Comparison of ENCODE assay signal across 9 mouse cellular contexts in genomic region chr8:123252925-123253324, GRCm38 (mm10). TPM values are rescaled to one million over a fixed set of nuclear protein-coding genes. Genes with fewer than 3 reads are reported as not detected.
DNase-seq lines count a peak whose midpoint lies in the region; ATAC-seq and TF ChIP-seq lines count a peak whose summit lies in the region.
"Had no signal": no experiment of that assay in that cellular context is flagged by ENCODE, and none has a peak within 500 bp of the region (broad histone marks: within the 10 kb centered on the region; RNA-seq: fewer than 3 reads in every experiment).

No protein-coding gene starts in this region.

- no peak for TF ChIP-seq CTCF in MEL (IDR thresholded peaks at IDR 0.05 in 2 of 3, conservative IDR thresholded peaks at IDR 0.05 in 1 of 3; ENCODE audit: control insufficient read depth in 1 of 3, insufficient read depth in 1 of 3, low read depth in 2 of 3, low read length in 3 of 3, poor library complexity in 1 of 3, severe bottlenecking in 1 of 3)

- H3K9ac ChIP-seq in heart, embryonic 13.5 days, result peak overlapping the region; percentile 98
- peak overlapping the region; percentile 96 for H3K9ac ChIP-seq in MEL (ENCODE audit: control insufficient read depth, low read depth, low read length, poor library complexity, severe bottlenecking)
- peak overlapping the region; percentile 98; the same call in 1 of the 2 replicates for H3K9ac ChIP-seq in hindbrain, embryonic 11.5 days (ENCODE audit: low read depth, low read length)
- peak overlapping the region; percentile 97 for H3K9ac ChIP-seq in midbrain, embryonic 11.5 days (ENCODE audit: low read length)

- no peak for ATAC-seq in heart, embryonic 13.5 days (ENCODE audit: extremely low read depth, insufficient number of reproducible peaks, low FRiP score, low TSS enrichment)
- ATAC-seq in hindbrain, embryonic 11.5 days (ENCODE audit: low FRiP score), result no peak
- no peak for ATAC-seq in midbrain, embryonic 11.5 days (ENCODE audit: low FRiP score)

- intact Hi-C loops in gastrocnemius, postnatal 36 days (cut with DNase I), result no loop called here

- peaks cover 64% of the 10 kb centered on the region for H3K36me3 ChIP-seq in heart, embryonic 13.5 days
- H3K36me3 ChIP-seq in MEL (ENCODE audit: control insufficient read depth in 1 of 2, insufficient read depth in 2 of 2, low read length in 2 of 2), result peaks cover 0 to 12% of the 10 kb centered on the region in 2 experiments; a peak in 2 of 4 replicates
- H3K36me3 ChIP-seq in hindbrain, embryonic 11.5 days (ENCODE audit: control insufficient read depth, insufficient read depth, low read length), result 0 out of 2 replicates have a peak, but pooled peaks cover 2% of the 10 kb centered on the region
- peaks cover 19% of the 10 kb centered on the region for H3K36me3 ChIP-seq in midbrain, embryonic 11.5 days (ENCODE audit: control insufficient read depth, insufficient read depth, low read length)

- no peaks in the 10 kb centered on the region for H3K27me3 ChIP-seq in heart, embryonic 13.5 days (replicated peaks)
- no peaks in the 10 kb centered on the region for H3K27me3 ChIP-seq in MEL (ENCODE audit: control insufficient read depth in 1 of 2, insufficient read depth in 2 of 2, low read length in 2 of 2)
- no peaks in the 10 kb centered on the region for H3K27me3 ChIP-seq in hindbrain, embryonic 11.5 days (ENCODE audit: control insufficient read depth, insufficient read depth, low read length)
- no peaks in the 10 kb centered on the region for H3K27me3 ChIP-seq in midbrain, embryonic 11.5 days (ENCODE audit: control insufficient read depth, insufficient read depth, low read length)

- peaks cover 13% of the 10 kb centered on the region for H3K79me2 ChIP-seq in MEL (ENCODE audit: control insufficient read depth, insufficient read depth, low read length, poor library complexity)

- peak overlapping the region; percentile 96 for H3K4me2 ChIP-seq in heart, embryonic 13.5 days
- H3K4me2 ChIP-seq in hindbrain, embryonic 11.5 days (replicated peaks; ENCODE audit: low read depth, low read length), result peak overlapping the region; percentile 97; the same call in 1 of the 2 replicates
- peak overlapping the region; percentile 96 for H3K4me2 ChIP-seq in midbrain, embryonic 11.5 days

- peaks cover 27% of the 10 kb centered on the region for H3K4me1 ChIP-seq in heart, embryonic 13.5 days
- peaks cover 0 to 26% of the 10 kb centered on the region in 2 experiments; a peak in 2 of 4 replicates for H3K4me1 ChIP-seq in MEL (ENCODE audit: control insufficient read depth in 1 of 2, insufficient read depth in 2 of 2, low read length in 2 of 2)
- peaks cover 11% of the 10 kb centered on the region for H3K4me1 ChIP-seq in hindbrain, embryonic 11.5 days (replicated peaks; ENCODE audit: control insufficient read depth, insufficient read depth, low read length)
- peaks cover 15% of the 10 kb centered on the region for H3K4me1 ChIP-seq in midbrain, embryonic 11.5 days (ENCODE audit: control insufficient read depth, insufficient read depth, low read length)

- no peak for TF ChIP-seq RAD21 in MEL (IDR thresholded peaks at IDR 0.05; ENCODE audit: low read depth, low read length)

- no peak for DNase-seq in heart, postnatal 4 days
- DNase-seq in MEL (ENCODE audit: low read depth, low spot score), result peak; percentile 66
- no peak for DNase-seq in hindbrain, embryonic 11.5 days (ENCODE audit: low spot score)
- no peak for DNase-seq in midbrain, embryonic 11.5 days (ENCODE audit: low spot score, missing footprints)
- no peak for DNase-seq in thymus, postnatal 14 days
- DNase-seq in gastrocnemius, postnatal 36 days, result no peak
- no peak for DNase-seq in urinary bladder, postnatal 36 days (ENCODE audit: low spot score in 2 of 2)
- DNase-seq: thymus, adult 18-20 months had no signal

- no peak for TF ChIP-seq POLR2A in MEL (IDR thresholded peaks at IDR 0.05; ENCODE audit: control insufficient read depth in 1 of 2, insufficient read depth in 1 of 2, low read depth in 1 of 2, low read length in 2 of 2, poor library complexity in 1 of 2)

- 48% methylated on average over 4 of the region's 4 CpGs for WGBS in heart, embryonic 13.5 days
- 74% methylated on average over 4 of the region's 4 CpGs for WGBS in hindbrain, embryonic 11.5 days
- WGBS in midbrain, embryonic 11.5 days, result 71% methylated on average over 4 of the region's 4 CpGs

- H3K9me3 ChIP-seq in heart, embryonic 13.5 days, result no peaks in the 10 kb centered on the region
- no peaks in the 10 kb centered on the region for H3K9me3 ChIP-seq in MEL (replicated peaks; ENCODE audit: insufficient read depth, low read length)
- no peaks in the 10 kb centered on the region for H3K9me3 ChIP-seq in hindbrain, embryonic 11.5 days (ENCODE audit: control insufficient read depth, low read length)
- no peaks in the 10 kb centered on the region for H3K9me3 ChIP-seq in midbrain, embryonic 11.5 days (ENCODE audit: control insufficient read depth, low read length)

- no peak for TF ChIP-seq EP300 in MEL (IDR thresholded peaks at IDR 0.05; ENCODE audit: low read depth in 1 of 2, low read length in 2 of 2)

- peak overlapping the region; percentile 88 for H3K4me3 ChIP-seq in heart, embryonic 13.5 days
- H3K4me3 ChIP-seq in MEL (ENCODE audit: control insufficient read depth in 1 of 2, insufficient read depth in 1 of 2, low read depth in 2 of 2, low read length in 2 of 2), result peak overlapping the region; percentile 70 to 86; a peak in 3 of 4 replicates
- H3K4me3 ChIP-seq in hindbrain, embryonic 11.5 days (ENCODE audit: low read depth, low read length), result peak overlapping the region; percentile 96
- peak overlapping the region; percentile 97 for H3K4me3 ChIP-seq in midbrain, embryonic 11.5 days (ENCODE audit: low read depth, low read length)

- peak overlapping the region; percentile 90; the same call in 1 of the 2 replicates for H3K27ac ChIP-seq in heart, embryonic 13.5 days (replicated peaks)
- no peak overlapping the region; the same call in 1 of the 2 replicates for H3K27ac ChIP-seq in MEL (ENCODE audit: control insufficient read depth, low read depth, low read length)
- no peak overlapping the region for H3K27ac ChIP-seq in hindbrain, embryonic 11.5 days (ENCODE audit: low read depth, low read length)
- no peak overlapping the region for H3K27ac ChIP-seq in midbrain, embryonic 11.5 days (ENCODE audit: low read depth, low read length)

TF ChIP-seq in MEL, 35 proteins besides CTCF, POLR2A, EP300 and RAD21 (continues in another document):
- TF ChIP-seq GATA1 (IDR thresholded peaks at IDR 0.05; ENCODE audit: low read depth, low read length), result no peak
- peak; percentile 76; the same call in 1 of the 2 replicates for TF ChIP-seq ELF1 (IDR thresholded peaks at IDR 0.05; ENCODE audit: low read depth, low read length)

RNA-seq across cellular contexts. Expression of gene Zfp276, which starts 1.1 kb away (rescaled TPM):
- 12.7 and 13.5 TPM in 2 replicates for polyA plus RNA-seq in heart, embryonic 13.5 days (2015; fragmentation: Nextera tagmentation; extraction: Ambion mirVana)
- 10 to 100 TPM; 14.4 to 14.8 TPM for total RNA-seq in heart, postnatal 4 days (2021)
- 11.8 and 16.0 TPM in 2 replicates for total RNA-seq in MEL (2012; rRNA removed)
- polyA plus RNA-seq in MEL (2012; ENCODE audit: insufficient read depth in 1 of 2, insufficient read length in 2 of 2, low read depth in 1 of 2, low replicate concordance in 2 of 2, missing spikeins in 1 of 2), result 10 to 100 TPM in 1 of 2 experiments, not detected in 1; 19.2 TPM
- polyA plus RNA-seq in hindbrain, embryonic 11.5 days (2014; fragmentation: Nextera tagmentation; extraction: Ambion mirVana), result 18.1 and 18.6 TPM in 2 replicates
- polyA plus RNA-seq in midbrain, embryonic 11.5 days (2014; fragmentation: Nextera tagmentation; extraction: Ambion mirVana), result 15.2 and 19.0 TPM in 2 replicates
- 1 to 10 TPM; 5.0 to 5.1 TPM for total RNA-seq in gastrocnemius, postnatal 36 days (2021)

RNA-seq across cellular contexts. Expression of gene Vps9d1, which starts 1.2 kb away (rescaled TPM):
- polyA plus RNA-seq in heart, embryonic 13.5 days (2015; fragmentation: Nextera tagmentation; extraction: Ambion mirVana), result 18.1 and 18.5 TPM in 2 replicates
- 10 to 100 TPM; 26.4 to 27.3 TPM for total RNA-seq in heart, postnatal 4 days (2021)
- total RNA-seq in MEL (2012; rRNA removed), result 3.0 and 4.4 TPM in 2 replicates
- 10 to 100 TPM in 1 of 2 experiments, not detected in 1; 12.2 TPM for polyA plus RNA-seq in MEL (2012; ENCODE audit: insufficient read depth in 1 of 2, insufficient read length in 2 of 2, low read depth in 1 of 2, low replicate concordance in 2 of 2, missing spikeins in 1 of 2)
- 24.9 and 28.0 TPM in 2 replicates for polyA plus RNA-seq in hindbrain, embryonic 11.5 days (2014; fragmentation: Nextera tagmentation; extraction: Ambion mirVana)
- 23.7 and 23.8 TPM in 2 replicates for polyA plus RNA-seq in midbrain, embryonic 11.5 days (2014; fragmentation: Nextera tagmentation; extraction: Ambion mirVana)
- total RNA-seq in gastrocnemius, postnatal 36 days (2021), result 10 to 100 TPM; 16.3 to 17.8 TPM

RNA-seq across cellular contexts. Expression of gene Spata2l, which starts 16.9 kb away (rescaled TPM):
- polyA plus RNA-seq in heart, embryonic 13.5 days (2015; fragmentation: Nextera tagmentation; extraction: Ambion mirVana), result 3.1 and 3.2 TPM in 2 replicates
- total RNA-seq in heart, postnatal 4 days (2021), result 1 to 10 TPM; 3.7 to 4.2 TPM
- 1.2 and 1.9 TPM in 2 replicates for total RNA-seq in MEL (2012; rRNA removed)
- polyA plus RNA-seq in MEL (2012; ENCODE audit: insufficient read depth in 1 of 2, insufficient read length in 2 of 2, low read depth in 1 of 2, low replicate concordance in 2 of 2, missing spikeins in 1 of 2), result 1 to 10 TPM in 1 of 2 experiments, not detected in 1; 3.1 TPM
- polyA plus RNA-seq in hindbrain, embryonic 11.5 days (2014; fragmentation: Nextera tagmentation; extraction: Ambion mirVana), result 1.8 and 2.2 TPM in 2 replicates
- 1.2 and 1.7 TPM in 2 replicates for polyA plus RNA-seq in midbrain, embryonic 11.5 days (2014; fragmentation: Nextera tagmentation; extraction: Ambion mirVana)
- total RNA-seq in gastrocnemius, postnatal 36 days (2021), result 1 to 10 TPM; 1.3 to 1.4 TPM

RNA-seq across cellular contexts. Expression of gene Cdk10, which starts 28.3 kb away (rescaled TPM):
- 19.5 and 20.5 TPM in 2 replicates for polyA plus RNA-seq in heart, embryonic 13.5 days (2015; fragmentation: Nextera tagmentation; extraction: Ambion mirVana)
- total RNA-seq in heart, postnatal 4 days (2021), result 10 to 100 TPM; 33.6 to 38.4 TPM
- total RNA-seq in MEL (2012; rRNA removed), result 23.2 and 28.0 TPM in 2 replicates
- 10 to 100 TPM in 1 of 2 experiments, not detected in 1; 43.8 TPM for polyA plus RNA-seq in MEL (2012; ENCODE audit: insufficient read depth in 1 of 2, insufficient read length in 2 of 2, low read depth in 1 of 2, low replicate concordance in 2 of 2, missing spikeins in 1 of 2)
- 32.3 and 34.5 TPM in 2 replicates for polyA plus RNA-seq in hindbrain, embryonic 11.5 days (2014; fragmentation: Nextera tagmentation; extraction: Ambion mirVana)
- polyA plus RNA-seq in midbrain, embryonic 11.5 days (2014; fragmentation: Nextera tagmentation; extraction: Ambion mirVana), result 30.9 and 34.3 TPM in 2 replicates
- 10 to 100 TPM; 10.6 to 12.7 TPM for total RNA-seq in gastrocnemius, postnatal 36 days (2021)

RNA-seq across cellular contexts. Expression of gene Spata33, which starts 40.3 kb away (rescaled TPM):
- polyA plus RNA-seq in heart, embryonic 13.5 days (2015; fragmentation: Nextera tagmentation; extraction: Ambion mirVana), result 3.7 TPM in 2 replicates
- 10 to 100 TPM; 20.9 to 22.2 TPM for total RNA-seq in heart, postnatal 4 days (2021)
- 0.98 and 1.2 TPM in 2 replicates for total RNA-seq in MEL (2012; rRNA removed)
- polyA plus RNA-seq in MEL (2012; ENCODE audit: insufficient read depth in 1 of 2, insufficient read length in 2 of 2, low read depth in 1 of 2, low replicate concordance in 2 of 2, missing spikeins in 1 of 2), result 1 to 10 TPM in 1 of 2 experiments, not detected in 1; 1.4 TPM
- polyA plus RNA-seq in hindbrain, embryonic 11.5 days (2014; fragmentation: Nextera tagmentation; extraction: Ambion mirVana), result 5.5 and 6.1 TPM in 2 replicates
- polyA plus RNA-seq in midbrain, embryonic 11.5 days (2014; fragmentation: Nextera tagmentation; extraction: Ambion mirVana), result 5.9 and 6.0 TPM in 2 replicates
- 1 to 10 TPM in 1 of 2 experiments, under 1 TPM in 1; 0.72 to 1.2 TPM for total RNA-seq in gastrocnemius, postnatal 36 days (2021)
